Mouse (Mus musculus): ENCODE data around the gene Kbtbd12.

Kbtbd12 gene

GRCm38 (mm10) chr6:88626912-88627311 lies 10.8 kb downstream of the Kbtbd12 start:
- no peak for DNase-seq (ENCODE audit: low read depth)

GRCm38 (mm10) chr6:88626462-88626861 lies 11.3 kb downstream of the Kbtbd12 start:
- no peak for DNase-seq (ENCODE audit: low read depth)

GRCm38 (mm10) chr6:88621816-88622481 lies 15.8 kb downstream of the Kbtbd12 start:
- no peak for DNase-seq (ENCODE audit: low read depth)

GRCm38 (mm10) chr6:88619542-88619941 lies 18.2 kb downstream of the Kbtbd12 start:
- no peak for DNase-seq (ENCODE audit: low read depth)

- DNase-seq (ENCODE audit: low read depth) = no peak
These were observed 22.4 kb downstream of the Kbtbd12 start for GRCm38 (mm10) chr6:88615352-88615751.

- no peak for DNase-seq (ENCODE audit: low read depth)
These were observed 31.3 kb downstream of the Kbtbd12 start for GRCm38 (mm10) chr6:88606417-88606816.

- DNase-seq (ENCODE audit: low read depth) = no peak
These were observed 32.0 kb downstream of the Kbtbd12 start for GRCm38 (mm10) chr6:88605715-88606114.

GRCm38 (mm10) chr6:88605235-88605634 lies 32.5 kb downstream of the Kbtbd12 start:
- DNase-seq (ENCODE audit: low read depth) = no peak

GRCm38 (mm10) chr6:88596108-88596507 lies 41.6 kb downstream of the Kbtbd12 start:
- DNase-seq (ENCODE audit: low read depth) = no peak

GRCm38 (mm10) chr6:88592367-88592766 lies 45.4 kb downstream of the Kbtbd12 start:
- DNase-seq (ENCODE audit: low read depth) = no peak

- DNase-seq (ENCODE audit: low read depth) = no peak
These were observed 47.5 kb downstream of the Kbtbd12 start for GRCm38 (mm10) chr6:88590231-88590630.

- DNase-seq (ENCODE audit: low read depth) = no peak
These were observed 48.2 kb downstream of the Kbtbd12 start for GRCm38 (mm10) chr6:88589517-88589916.

GRCm38 (mm10) chr6:88588581-88589256 lies 49.0 kb downstream of the Kbtbd12 start:
- DNase-seq (ENCODE audit: low read depth) = no peak

GRCm38 (mm10) chr6:88587091-88587490 lies 50.7 kb downstream of the Kbtbd12 start:
- no peak for DNase-seq (ENCODE audit: low read depth)

GRCm38 (mm10) chr6:88583950-88584349 lies 53.8 kb downstream of the Kbtbd12 start:
- DNase-seq (ENCODE audit: low read depth) = no peak

GRCm38 (mm10) chr6:88576495-88576894 lies 61.3 kb downstream of the Kbtbd12 start:
- DNase-seq (ENCODE audit: low read depth) = no peak

- no peak for DNase-seq (ENCODE audit: low read depth)
These were observed 71.1 kb downstream of the Kbtbd12 start for GRCm38 (mm10) chr6:88566676-88567075.

GRCm38 (mm10) chr6:88565033-88565432 lies 72.7 kb downstream of the Kbtbd12 start:
- no peak for DNase-seq (ENCODE audit: low read depth)

- DNase-seq (ENCODE audit: low read depth) = no peak
These were observed 77.6 kb downstream of the Kbtbd12 start for GRCm38 (mm10) chr6:88560156-88560555.

- DNase-seq (ENCODE audit: low read depth) = no peak
These were observed 78.1 kb downstream of the Kbtbd12 start for GRCm38 (mm10) chr6:88559688-88560087.

GRCm38 (mm10) chr6:88558076-88558475 lies 79.7 kb downstream of the Kbtbd12 start:
- no peak for DNase-seq (ENCODE audit: low read depth)

GRCm38 (mm10) chr6:88557548-88557947 lies 80.2 kb downstream of the Kbtbd12 start:
- no peak for DNase-seq (ENCODE audit: low read depth)

GRCm38 (mm10) chr6:88549916-88550315 lies 87.8 kb downstream of the Kbtbd12 start:
- DNase-seq (ENCODE audit: low read depth) = no peak
